Mouse (Mus musculus): ENCODE data around the gene Nanos3. TPM values are rescaled to one million over a fixed set of nuclear protein-coding genes. Genes with fewer than 3 reads are reported as not detected.

The Nanos3 gene
- total RNA-seq, 2 experiments from 2014 or later, result not detected

GRCm38 (mm10) chr8:84202466-84202865 lies 17.4 kb upstream of the Nanos3 start:
- ATAC-seq (ENCODE audit: poor library complexity, severe bottlenecking), result peak; percentile 22

DNA sequence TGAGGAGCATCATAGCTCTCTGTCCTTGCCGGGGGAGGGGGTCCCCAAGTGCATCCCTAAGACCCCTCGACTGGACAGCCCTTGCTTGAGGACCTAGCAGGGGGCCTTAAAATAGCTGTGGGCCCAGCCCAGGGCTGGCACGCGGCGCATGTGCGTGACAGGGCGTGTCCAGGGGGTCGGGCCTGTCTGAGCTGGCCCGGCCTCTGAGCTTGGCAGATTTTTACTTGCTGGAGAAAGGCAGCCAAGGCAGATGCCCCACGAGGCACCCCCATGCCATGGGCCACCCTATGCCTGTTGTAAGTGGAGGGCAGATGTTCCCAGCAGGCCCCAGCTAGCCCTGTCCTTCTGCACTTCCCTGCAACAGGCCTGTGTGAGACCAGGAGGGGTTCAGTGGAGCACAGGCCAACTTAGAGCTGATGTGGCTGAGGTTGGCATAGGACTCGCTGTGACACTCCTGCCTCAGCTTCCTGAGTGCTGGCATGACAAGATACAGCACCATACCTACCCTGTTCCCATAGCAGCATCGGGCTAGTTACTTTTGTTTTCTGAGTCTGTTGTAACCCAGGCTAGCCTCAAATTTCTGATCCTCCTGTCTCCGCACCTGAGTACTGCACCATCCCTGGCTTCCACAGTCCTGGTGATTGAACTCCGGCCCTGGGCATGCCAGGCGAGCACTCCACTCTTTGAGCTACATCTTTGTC lies 16.7 kb upstream of the Nanos3 start:
- peak; percentile 3; the same call in 1 of the 2 replicates for ATAC-seq (ENCODE audit: poor library complexity, severe bottlenecking)

GRCm38 (mm10) chr8:84200652-84201544 lies 15.9 kb upstream of the Nanos3 start:
- peak; percentile 3; the same call in 1 of the 2 replicates for ATAC-seq (ENCODE audit: poor library complexity, severe bottlenecking)

GRCm38 (mm10) chr8:84200126-84200555 lies 15.1 kb upstream of the Nanos3 start:
- ATAC-seq (ENCODE audit: poor library complexity, severe bottlenecking), result no peak

DNA sequence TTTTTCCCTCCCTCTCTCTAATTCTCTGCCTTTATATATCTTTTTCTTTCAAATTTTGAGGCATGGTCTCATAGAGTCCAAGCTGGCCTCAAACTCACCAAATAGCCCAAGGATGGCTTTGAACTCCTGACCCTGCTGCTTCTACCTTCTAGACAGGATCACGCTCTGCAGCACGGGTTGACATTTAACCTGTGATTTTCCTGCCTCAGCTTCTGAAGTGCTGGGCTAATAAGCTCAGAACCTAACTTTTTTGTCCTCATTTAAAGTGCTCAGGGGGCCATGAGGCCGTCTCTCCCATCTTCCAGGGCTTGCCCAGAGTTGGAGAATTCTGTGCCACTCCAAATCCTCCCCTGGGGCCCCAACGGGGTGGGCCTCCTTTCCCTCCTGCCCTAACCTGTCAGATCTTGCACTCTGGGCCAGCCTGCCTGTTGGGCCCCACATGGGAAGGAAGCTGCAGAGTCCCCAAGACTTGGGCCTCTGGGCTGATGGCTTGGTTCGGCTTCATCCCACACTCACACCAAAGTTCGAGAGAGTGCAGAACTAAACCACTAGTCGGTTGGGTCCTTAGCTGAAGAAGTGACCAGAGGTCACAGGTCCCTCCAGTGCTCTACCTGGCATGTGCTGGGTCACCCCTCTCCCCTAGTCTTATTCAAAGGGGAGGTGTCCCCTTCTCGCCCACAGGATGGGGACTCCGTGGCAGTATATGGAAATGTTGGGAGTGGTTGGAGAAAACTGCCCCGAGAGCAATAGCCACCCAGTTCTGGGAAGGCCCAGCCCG lies 14.5 kb upstream of the Nanos3 start:
- no peak for ATAC-seq (ENCODE audit: poor library complexity, severe bottlenecking)

DNA sequence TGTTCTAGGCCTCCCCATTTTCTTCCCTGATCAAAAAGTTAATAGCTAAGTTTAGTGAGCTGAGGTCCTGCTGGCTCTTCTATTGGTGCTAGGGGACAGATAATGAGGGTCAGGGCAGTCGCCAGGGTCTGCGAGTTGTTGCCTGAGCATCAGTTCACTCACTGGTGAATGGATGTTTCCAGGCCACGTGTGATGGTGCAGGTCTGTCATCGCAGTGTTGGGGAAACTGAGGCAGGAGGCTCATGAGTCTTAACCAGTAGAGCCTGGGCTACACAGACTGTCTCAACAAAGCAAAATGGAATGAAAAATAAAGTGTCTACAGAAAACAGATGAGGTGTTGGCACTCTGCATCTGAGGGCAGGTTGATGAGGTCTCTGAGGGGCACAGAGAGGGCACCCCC lies 13.9 kb upstream of the Nanos3 start:
- no peak for ATAC-seq (ENCODE audit: poor library complexity, severe bottlenecking)

DNA sequence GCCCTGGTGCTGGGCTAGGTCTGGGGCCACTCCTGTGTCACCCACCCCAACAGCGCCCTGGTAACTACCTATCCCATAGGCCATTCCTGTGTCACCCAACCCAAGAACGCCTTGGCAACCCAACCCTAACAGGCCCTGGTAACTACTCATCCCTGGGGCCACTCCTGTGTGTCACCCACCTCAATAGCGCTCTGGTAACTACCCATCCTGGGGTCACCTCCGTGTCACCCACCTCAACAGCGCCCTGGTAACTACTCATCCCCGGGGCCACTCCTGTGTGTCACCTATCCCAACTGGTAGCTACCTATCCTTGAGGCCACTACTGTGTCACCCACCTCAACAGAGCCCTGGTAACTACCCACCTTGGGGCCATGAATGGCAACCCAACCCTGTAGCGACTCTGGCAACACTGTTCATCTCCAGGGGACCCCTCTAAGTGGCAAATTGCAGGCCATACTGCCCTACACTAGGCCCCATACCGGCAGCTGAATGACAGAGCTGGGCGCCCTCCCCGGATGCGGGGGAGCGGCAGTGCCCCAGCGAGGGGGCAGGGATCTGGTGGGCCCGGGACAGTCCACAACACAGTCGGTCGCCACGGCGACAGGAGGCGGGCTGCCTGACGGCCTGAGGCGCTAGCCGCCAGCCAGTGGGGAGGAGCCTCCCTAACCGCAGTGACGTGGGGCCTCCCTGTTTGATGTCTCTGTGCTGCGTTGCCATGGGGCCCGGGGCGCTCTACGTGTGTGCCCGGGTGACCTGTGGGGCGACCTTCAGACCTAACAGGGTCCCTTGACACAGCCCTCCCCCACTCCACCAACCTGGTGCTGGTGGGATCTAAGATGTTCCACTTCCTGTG lies 13.1 kb upstream of the Nanos3 start:
- ATAC-seq (ENCODE audit: poor library complexity, severe bottlenecking), result peak; percentile 67

- peak; percentile 16 for ATAC-seq (ENCODE audit: poor library complexity, severe bottlenecking)
These were observed 12.3 kb upstream of the Nanos3 start for GRCm38 (mm10) chr8:84197141-84197921.

- ATAC-seq (ENCODE audit: poor library complexity, severe bottlenecking), result no peak
These were observed 9.3 kb upstream of the Nanos3 start for GRCm38 (mm10) chr8:84194224-84194743.

DNA sequence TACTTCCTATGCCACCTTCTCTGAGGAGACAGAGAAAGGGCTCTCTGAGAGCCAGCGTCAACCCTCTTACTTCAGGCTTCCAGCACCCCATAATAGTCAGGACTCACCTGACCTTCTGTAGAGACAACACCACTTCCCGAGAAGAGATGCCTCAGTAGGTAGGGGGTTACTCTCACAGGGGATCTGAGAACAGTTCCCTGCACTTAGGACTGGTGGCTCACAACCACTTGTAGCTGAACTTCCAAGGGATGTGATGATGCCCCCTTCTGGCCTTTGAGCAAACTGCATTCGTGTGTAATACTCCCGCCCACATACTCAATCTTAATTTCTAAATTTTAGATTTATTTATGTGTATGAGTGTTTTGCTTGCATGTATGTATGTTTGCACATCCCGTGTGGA lies 8.5 kb upstream of the Nanos3 start:
- no peak for ATAC-seq (ENCODE audit: poor library complexity, severe bottlenecking)

- ATAC-seq (ENCODE audit: poor library complexity, severe bottlenecking), result no peak
These were observed 8.1 kb upstream of the Nanos3 start for GRCm38 (mm10) chr8:84193161-84193560.

DNA sequence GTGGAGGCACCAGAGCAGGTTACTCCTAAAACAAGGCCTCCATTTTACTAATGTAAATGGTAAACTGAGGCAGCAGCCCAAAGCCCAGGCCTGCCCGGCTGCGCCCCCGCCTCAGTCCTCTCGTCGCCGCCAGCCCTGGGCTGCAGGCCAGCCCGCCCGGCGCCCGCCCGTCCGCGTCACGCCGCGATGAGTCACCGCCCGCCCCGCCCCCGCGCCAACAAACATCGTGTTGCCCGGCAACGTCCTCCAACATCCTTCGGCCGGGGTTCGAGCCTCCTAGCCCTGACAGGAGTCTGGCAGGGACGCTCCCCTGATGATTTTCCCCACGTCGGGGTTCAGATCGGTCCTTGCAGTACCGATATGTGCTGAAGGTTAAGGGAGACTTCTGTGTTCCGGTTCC lies 7.5 kb upstream of the Nanos3 start:
- ATAC-seq (ENCODE audit: poor library complexity, severe bottlenecking), result peak; percentile 65

- ATAC-seq (ENCODE audit: poor library complexity, severe bottlenecking), result peak; percentile 90
These were observed 7.0 kb upstream of the Nanos3 start for GRCm38 (mm10) chr8:84192023-84192422.

GRCm38 (mm10) chr8:84190191-84190867 lies 5.3 kb upstream of the Nanos3 start:
- ATAC-seq (ENCODE audit: poor library complexity, severe bottlenecking), result no peak

DNA sequence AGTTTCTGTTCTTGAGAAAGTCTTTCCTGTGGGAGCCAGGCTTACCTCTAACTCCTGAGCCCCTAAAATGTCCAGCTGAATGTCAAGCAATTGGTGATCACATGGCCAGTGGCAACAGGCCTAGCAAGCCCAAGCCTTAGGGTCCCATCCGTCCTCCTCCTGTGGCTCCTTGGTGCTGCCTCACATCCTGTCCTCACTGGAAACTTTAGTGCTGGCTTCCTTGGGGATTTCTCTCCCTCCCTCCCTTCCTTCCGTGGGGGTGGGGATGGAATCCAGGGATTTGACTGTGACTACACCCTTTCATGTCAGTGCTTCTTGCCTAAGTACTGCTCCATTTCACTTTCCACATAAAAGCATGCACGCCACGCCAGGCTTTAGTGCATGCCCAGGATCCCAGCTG lies 4.6 kb upstream of the Nanos3 start:
- ATAC-seq (ENCODE audit: poor library complexity, severe bottlenecking), result no peak

DNA sequence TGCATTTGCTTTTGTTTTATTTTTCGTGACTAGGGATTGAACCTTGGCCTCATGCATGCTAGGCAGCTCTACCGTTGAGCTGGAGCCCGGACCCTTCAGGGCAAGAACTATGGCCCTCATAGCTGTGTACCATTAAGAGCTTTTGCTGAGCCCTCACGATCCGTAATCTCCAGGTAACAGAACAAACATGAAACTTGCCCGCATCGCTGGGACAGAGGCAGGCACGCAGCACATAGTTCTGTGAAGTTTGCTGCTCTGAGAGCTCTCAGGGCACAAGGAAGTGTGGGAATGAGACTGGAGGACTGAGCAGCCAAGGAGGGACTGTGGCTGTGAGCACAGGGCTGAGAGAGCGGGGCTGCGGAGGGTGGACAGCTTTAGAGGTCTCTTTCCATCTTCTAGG lies 3.7 kb upstream of the Nanos3 start:
- ATAC-seq (ENCODE audit: poor library complexity, severe bottlenecking), result no peak

DNA sequence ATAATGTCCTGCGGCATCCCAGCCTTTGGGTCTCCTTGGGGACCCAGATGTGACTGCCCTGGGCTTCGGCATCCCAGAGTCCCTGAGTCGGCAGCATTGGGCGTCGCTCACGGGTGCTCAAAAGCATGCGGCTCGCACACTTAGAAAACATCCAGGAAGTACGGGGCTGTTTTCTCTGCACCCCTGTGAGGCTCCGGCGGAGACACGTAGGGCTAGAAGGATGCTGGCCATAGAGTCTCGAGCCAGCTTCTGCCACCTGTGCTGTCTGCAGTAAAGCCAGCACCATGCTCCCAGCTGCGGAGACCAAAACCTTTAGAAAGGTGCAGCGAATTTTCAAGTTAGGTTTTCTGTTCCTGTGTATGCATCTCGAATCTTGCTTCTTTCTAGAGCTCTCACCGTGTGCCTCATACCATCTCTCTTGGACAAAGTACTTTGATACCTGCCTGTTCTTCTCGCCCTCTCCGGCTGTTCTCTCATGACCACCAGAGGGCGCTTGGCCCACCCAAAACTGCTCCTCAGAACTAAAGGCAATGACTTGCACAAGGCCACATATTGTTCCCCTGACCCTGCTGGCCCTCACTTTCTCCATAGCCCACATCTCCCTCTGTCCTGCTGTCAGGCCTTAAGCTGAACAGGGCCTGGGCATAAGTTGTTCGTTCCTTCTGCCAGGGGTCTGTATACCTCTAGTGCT lies 2.2 kb upstream of the Nanos3 start:
- peak; percentile 38 for ATAC-seq (ENCODE audit: poor library complexity, severe bottlenecking)

DNA sequence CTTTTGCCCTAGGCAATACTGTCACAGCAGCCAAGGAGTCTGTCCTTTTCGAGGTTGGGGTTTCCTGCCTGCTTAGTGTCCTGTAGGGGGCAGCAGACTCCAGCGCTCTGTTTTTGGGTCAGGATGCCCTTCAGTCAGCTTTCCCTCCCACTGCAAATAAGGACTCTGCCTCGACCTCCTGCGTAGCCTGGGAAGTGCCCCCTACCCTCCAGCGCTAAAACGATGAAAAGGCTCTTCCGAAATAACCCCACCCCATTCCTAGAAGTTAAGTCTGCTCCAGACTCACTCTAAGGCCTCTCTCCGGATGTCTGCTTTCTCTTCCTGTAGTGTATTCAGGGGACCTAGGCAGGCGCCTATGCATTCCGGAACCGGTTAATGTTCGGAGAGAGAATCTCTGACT lies 1.5 kb upstream of the Nanos3 start:
- ATAC-seq (ENCODE audit: poor library complexity, severe bottlenecking), result peak; percentile 82

Measured in megakaryocyte, adult 5-6 weeks (primary cell).